9 mouse cellular contexts compared by ENCODE assay signal in the genomic region with DNA sequence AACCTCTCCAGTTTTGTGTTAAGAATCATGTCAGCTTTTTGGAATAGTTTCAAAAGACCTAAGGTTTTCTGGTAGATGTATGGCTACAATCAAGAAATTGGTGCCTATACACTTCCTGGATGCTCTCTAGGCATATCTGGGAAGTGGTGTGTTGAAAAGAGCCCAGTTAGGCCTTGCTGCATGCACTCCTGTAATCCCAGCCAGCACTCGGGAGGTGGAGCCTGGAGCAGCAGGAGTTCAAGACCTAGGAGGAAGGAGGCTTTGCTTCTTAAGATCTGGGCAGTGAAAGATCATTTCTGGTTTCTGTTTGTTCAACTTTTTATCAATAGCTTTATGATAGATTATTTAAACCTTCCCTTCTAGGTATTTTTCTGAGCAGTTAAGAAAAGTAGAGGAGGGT. TPM values are rescaled to one million over a fixed set of nuclear protein-coding genes. Genes with fewer than 3 reads are reported as not detected.
DNase-seq lines count a peak whose midpoint lies in the region; ATAC-seq and TF ChIP-seq lines count a peak whose summit lies in the region.
"Had no signal": no experiment of that assay in that cellular context is flagged by ENCODE, and none has a peak within 500 bp of the region (broad histone marks: within the 10 kb centered on the region; RNA-seq: fewer than 3 reads in every experiment).

No protein-coding gene starts in this region.

- peak overlapping the region; percentile 97 for H3K4me2 ChIP-seq in lung, embryonic 14.5 days
- peak overlapping the region; percentile 94 for H3K4me2 ChIP-seq in embryonic facial prominence, embryonic 13.5 days
- peak overlapping the region; percentile 75 for H3K4me2 ChIP-seq in intestine, postnatal 0 days (replicated peaks; ENCODE audit: low read depth)
- peak overlapping the region; percentile 78 for H3K4me2 ChIP-seq in neural tube, embryonic 12.5 days (replicated peaks)

- no peak overlapping the region for H3K27ac ChIP-seq in lung, embryonic 14.5 days (ENCODE audit: low read depth)
- H3K27ac ChIP-seq in embryonic facial prominence, embryonic 13.5 days = no peak overlapping the region
- H3K27ac ChIP-seq in intestine, postnatal 0 days (ENCODE audit: low read depth, low read length) = no peak overlapping the region
- no peak overlapping the region for H3K27ac ChIP-seq in neural tube, embryonic 12.5 days

- no peak for DNase-seq in lung, embryonic 14.5 days
- DNase-seq in lung, postnatal 36 days = no peak
- no peak for DNase-seq in spleen, postnatal 10 days (ENCODE audit: low spot score in 2 of 2)
- no peak for DNase-seq in ovary, postnatal 14 days (ENCODE audit: low spot score)
- no peak for DNase-seq in kidney, postnatal 4 days
- DNase-seq: spleen, adult 18-20 months had no signal

- TF ChIP-seq CTCF in lung, embryonic 14.5 days (IDR thresholded peaks at IDR 0.05; ENCODE audit: low read depth) = no peak
- no peak for TF ChIP-seq CTCF in intestine, postnatal 0 days (IDR thresholded peaks at IDR 0.05; ENCODE audit: low read depth)

- H3K4me1 ChIP-seq in lung, embryonic 14.5 days (ENCODE audit: insufficient read depth) = peaks cover 7% of the 10 kb centered on the region
- H3K4me1 ChIP-seq in embryonic facial prominence, embryonic 13.5 days = peaks cover 32% of the 10 kb centered on the region
- H3K4me1 ChIP-seq in intestine, postnatal 0 days (replicated peaks; ENCODE audit: control insufficient read depth, insufficient read depth, low read length) = 0 out of 2 replicates have a peak, but pooled peaks cover 2% of the 10 kb centered on the region
- peaks cover 26% of the 10 kb centered on the region for H3K4me1 ChIP-seq in neural tube, embryonic 12.5 days

- peaks cover 9% of the 10 kb centered on the region for H3K36me3 ChIP-seq in lung, embryonic 14.5 days (ENCODE audit: insufficient read depth)
- H3K36me3 ChIP-seq in embryonic facial prominence, embryonic 13.5 days = peaks cover 6% of the 10 kb centered on the region
- H3K36me3 ChIP-seq in intestine, postnatal 0 days (ENCODE audit: control insufficient read depth, insufficient read depth) = no peaks in the 10 kb centered on the region; the same call in 1 of the 2 replicates
- H3K36me3 ChIP-seq in neural tube, embryonic 12.5 days = peaks cover 5% of the 10 kb centered on the region

- no peaks in the 10 kb centered on the region for H3K27me3 ChIP-seq in lung, embryonic 14.5 days (ENCODE audit: insufficient read depth, low read length)
- no peaks in the 10 kb centered on the region for H3K27me3 ChIP-seq in embryonic facial prominence, embryonic 13.5 days
- H3K27me3 ChIP-seq in intestine, postnatal 0 days (replicated peaks; ENCODE audit: control insufficient read depth, insufficient read depth, low read length) = no peaks in the 10 kb centered on the region
- no peaks in the 10 kb centered on the region for H3K27me3 ChIP-seq in neural tube, embryonic 12.5 days (replicated peaks)

- peak overlapping the region; percentile 97 for H3K4me3 ChIP-seq in lung, embryonic 14.5 days (ENCODE audit: low read depth, low read length)
- peak overlapping the region; percentile 92 for H3K4me3 ChIP-seq in embryonic facial prominence, embryonic 13.5 days
- H3K4me3 ChIP-seq in intestine, postnatal 0 days (ENCODE audit: low read depth, low read length) = no peak overlapping the region
- H3K4me3 ChIP-seq in neural tube, embryonic 12.5 days = 0 out of 2 replicates have a peak overlapping the region, but pooled peaks have one; percentile 95

- H3K9me3 ChIP-seq in lung, embryonic 14.5 days (ENCODE audit: low read depth, low read length) = no peaks in the 10 kb centered on the region
- no peaks in the 10 kb centered on the region for H3K9me3 ChIP-seq in embryonic facial prominence, embryonic 13.5 days
- H3K9me3 ChIP-seq in intestine, postnatal 0 days (ENCODE audit: control insufficient read depth) = no peaks in the 10 kb centered on the region
- no peaks in the 10 kb centered on the region for H3K9me3 ChIP-seq in neural tube, embryonic 12.5 days

- no peak for ATAC-seq in lung, embryonic 14.5 days (ENCODE audit: insufficient read depth)
- ATAC-seq in embryonic facial prominence, embryonic 13.5 days (ENCODE audit: insufficient number of reproducible peaks, insufficient read depth, low FRiP score, low TSS enrichment, low read depth) = no peak
- ATAC-seq in intestine, postnatal 0 days = no peak
- ATAC-seq in neural tube, embryonic 12.5 days (ENCODE audit: low FRiP score, low read depth) = no peak

- WGBS in lung, embryonic 14.5 days = 4% methylated on average over 1 of the region's 1 CpGs
- WGBS in embryonic facial prominence, embryonic 13.5 days = 3% methylated on average over 1 of the region's 1 CpGs
- WGBS in intestine, postnatal 0 days = 9% methylated on average over 1 of the region's 1 CpGs
- WGBS in neural tube, embryonic 12.5 days = 16% methylated on average over 1 of the region's 1 CpGs

- peak overlapping the region; percentile 94; the same call in 1 of the 2 replicates for H3K9ac ChIP-seq in lung, embryonic 14.5 days
- H3K9ac ChIP-seq in embryonic facial prominence, embryonic 13.5 days = peak overlapping the region; percentile 95; the same call in 1 of the 2 replicates
- H3K9ac ChIP-seq in intestine, postnatal 0 days (ENCODE audit: low read depth, low read length) = no peak overlapping the region
- no peak overlapping the region; the same call in 1 of the 2 replicates for H3K9ac ChIP-seq in neural tube, embryonic 12.5 days

RNA-seq across cellular contexts. Expression of gene Cbx1, which starts 1.8 kb away (rescaled TPM):
- polyA plus RNA-seq in lung, embryonic 14.5 days (2014; fragmentation: Nextera tagmentation; extraction: Ambion mirVana) = 103 and 112 TPM in 2 replicates
- 164 and 170 TPM in 2 replicates for polyA plus RNA-seq in embryonic facial prominence, embryonic 13.5 days (2015; fragmentation: Nextera tagmentation; extraction: Ambion mirVana)
- 39.3 and 41.6 TPM in 2 replicates for polyA plus RNA-seq in intestine, postnatal 0 days (2015; fragmentation: Nextera tagmentation; extraction: Ambion mirVana)
- 125 and 143 TPM in 2 replicates for polyA plus RNA-seq in neural tube, embryonic 12.5 days (2016; fragmentation: Nextera tagmentation; extraction: Ambion mirVana)

RNA-seq across cellular contexts. Expression of gene Snx11, which starts 13.3 kb away (rescaled TPM):
- polyA plus RNA-seq in lung, embryonic 14.5 days (2014; fragmentation: Nextera tagmentation; extraction: Ambion mirVana) = 10.3 and 15.7 TPM in 2 replicates
- polyA plus RNA-seq in embryonic facial prominence, embryonic 13.5 days (2015; fragmentation: Nextera tagmentation; extraction: Ambion mirVana) = 23.5 TPM in 2 replicates
- polyA plus RNA-seq in intestine, postnatal 0 days (2015; fragmentation: Nextera tagmentation; extraction: Ambion mirVana) = 12.0 and 15.0 TPM in 2 replicates
- polyA plus RNA-seq in neural tube, embryonic 12.5 days (2016; fragmentation: Nextera tagmentation; extraction: Ambion mirVana) = 57.0 and 58.4 TPM in 2 replicates

RNA-seq across cellular contexts. Expression of gene Nfe2l1, which starts 39.1 kb away (rescaled TPM):
- polyA plus RNA-seq in lung, embryonic 14.5 days (2014; fragmentation: Nextera tagmentation; extraction: Ambion mirVana) = 34.6 and 39.5 TPM in 2 replicates
- polyA plus RNA-seq in embryonic facial prominence, embryonic 13.5 days (2015; fragmentation: Nextera tagmentation; extraction: Ambion mirVana) = 61.7 and 66.5 TPM in 2 replicates
- polyA plus RNA-seq in intestine, postnatal 0 days (2015; fragmentation: Nextera tagmentation; extraction: Ambion mirVana) = 31.6 and 35.0 TPM in 2 replicates
- polyA plus RNA-seq in neural tube, embryonic 12.5 days (2016; fragmentation: Nextera tagmentation; extraction: Ambion mirVana) = 75.5 and 79.5 TPM in 2 replicates

RNA-seq across cellular contexts. Expression of gene Copz2, which starts 59.0 kb away (rescaled TPM):
- polyA plus RNA-seq in lung, embryonic 14.5 days (2014; fragmentation: Nextera tagmentation; extraction: Ambion mirVana) = 144 and 151 TPM in 2 replicates
- 123 and 125 TPM in 2 replicates for polyA plus RNA-seq in embryonic facial prominence, embryonic 13.5 days (2015; fragmentation: Nextera tagmentation; extraction: Ambion mirVana)
- 46.8 and 47.6 TPM in 2 replicates for polyA plus RNA-seq in intestine, postnatal 0 days (2015; fragmentation: Nextera tagmentation; extraction: Ambion mirVana)
- 41.4 and 46.9 TPM in 2 replicates for polyA plus RNA-seq in neural tube, embryonic 12.5 days (2016; fragmentation: Nextera tagmentation; extraction: Ambion mirVana)

Comparison
In these comparisons a context has a peak if more than half of its experiments do, and no peak if none do; other contexts are left out.
1. H3K9ac ChIP-seq: peak in lung, embryonic 14.5 days (single experiment) and embryonic facial prominence, embryonic 13.5 days (single experiment); none in intestine, postnatal 0 days (single experiment) and neural tube, embryonic 12.5 days (single experiment).
2. Peak in every context shown above with its lines, with median percentiles within 50 percentile points of each other: H3K4me2 ChIP-seq.